Mouse (Mus musculus) hindbrain, embryonic 15.5 days (tissue): ENCODE results near the gene Prm3. TPM values are rescaled to one million over a fixed set of nuclear protein-coding genes. Genes with fewer than 3 reads are reported as not detected.

ENCODE experiments used
- polyA plus RNA-seq: library from polyadenylated mRNA; unstranded; fragments of >200 nt; fragmentation: Nextera tagmentation; extraction: Ambion mirVana; gene quantifications from 2 replicates; pipeline ENCODE4 v1.2.1, GENCODE M21; 2015

Prm3 gene
- polyA plus RNA-seq, 1 experiment from 2014 or later = not detected

Other genes starting within 250 kb of the Prm3 start
- 18.1 and 19.3 TPM in 2 replicates for gene Dexi, start 247.9 kb downstream of the Prm3 start, polyA plus RNA-seq
- 66.2 and 70.2 TPM in 2 replicates for gene Clec16a, start 245.6 kb downstream of the Prm3 start, polyA plus RNA-seq
- gene Socs1, start 5.4 kb downstream of the Prm3 start, polyA plus RNA-seq = 5.0 and 5.4 TPM in 2 replicates
- not detected in 2 replicates for gene Tnp2, start 2.3 kb downstream of the Prm3 start, polyA plus RNA-seq
- not detected in 2 replicates for gene Prm2, start 5.2 kb upstream of the Prm3 start, polyA plus RNA-seq
- 0.36 and 0.52 TPM in 2 replicates for gene Prm1, start 14.9 kb upstream of the Prm3 start, polyA plus RNA-seq
- gene Gm11172, start 22.0 kb upstream of the Prm3 start, polyA plus RNA-seq = not detected in 2 replicates
- gene Rmi2, start 44.1 kb upstream of the Prm3 start, polyA plus RNA-seq = 0.74 and 0.81 TPM in 2 replicates